Mouse (Mus musculus) heart, postnatal 0 days (tissue): ENCODE data around the gene Plekhb2.

Source experiments
- CTCF ChIP-seq: IDR thresholded peaks from 2 replicates; pipeline ENCODE4 v1.5.1; 2016; ENCODE audit warnings: antibody characterized with exemption, control low read depth, low read depth
- EP300 ChIP-seq: IDR thresholded peaks from 2 replicates; pipeline ENCODE4 v1.6.1; 2016; ENCODE audit warnings: antibody characterized with exemption, low read depth

GRCm38 (mm10) chr1:34808445-34808844 lies 41.3 kb upstream of the Plekhb2 start:
- TF ChIP-seq CTCF (no peak), EP300 (no peak)
